Mouse (Mus musculus): ENCODE measurements around the gene Btbd35f23. TPM values are rescaled to one million over a fixed set of nuclear protein-coding genes. Genes with fewer than 3 reads are reported as not detected.
"Not testable (repeated sequence)": the region's sequence is repeated elsewhere in the genome, so short reads cannot be mapped to it uniquely, and the experiment has no call there.

Gene Btbd35f23
- not detected in 2 replicates for polyA plus RNA-seq (2014; fragmentation: Nextera tagmentation; extraction: Ambion mirVana)

- not testable (repeated sequence) for H3K4me1 ChIP-seq (ENCODE audit: control insufficient read depth, insufficient read depth, low read length); H3K27me3 ChIP-seq (ENCODE audit: control insufficient read depth, insufficient read depth, low read length); H3K9ac ChIP-seq (replicated peaks; ENCODE audit: low read length); H3K4me2 ChIP-seq (ENCODE audit: low read length); H3K27ac ChIP-seq (replicated peaks; ENCODE audit: low read depth, low read length); H3K4me3 ChIP-seq (replicated peaks; ENCODE audit: low read depth, low read length); ATAC-seq (ENCODE audit: low FRiP score, low TSS enrichment); H3K9me3 ChIP-seq (ENCODE audit: control insufficient read depth, low read length); H3K36me3 ChIP-seq (ENCODE audit: control insufficient read depth, insufficient read depth, low read length); DNase-seq
- 84% methylated on average over 1 of the region's 2 CpGs for WGBS
Measured at GRCm38 (mm10) chrX:3076575-3076974, at the start of gene Btbd35f23. Btbd35f23 (plus strand) TSS chrX:3076875.

Other genes with a start within 250 kb of the Btbd35f23 start
- not detected in 2 replicates for gene Btbd35f24, start 119.0 kb downstream of the Btbd35f23 start, polyA plus RNA-seq (2014; fragmentation: Nextera tagmentation; extraction: Ambion mirVana)